Mouse (Mus musculus): Measurements from ENCODE around the gene Zfp651. TPM values are rescaled to one million over a fixed set of nuclear protein-coding genes. Genes with fewer than 3 reads are reported as not detected.

The Zfp651 gene
- polyA plus RNA-seq, 1 experiment from 2014 or later = 0.89 TPM

- no peaks in the 10 kb centered on the region for H3K36me3 ChIP-seq (ENCODE audit: control insufficient read depth, insufficient read depth)
- H3K9me3 ChIP-seq (replicated peaks; ENCODE audit: control insufficient read depth, low read length) = no peaks in the 10 kb centered on the region
- ATAC-seq (ENCODE audit: low read depth) = no peak
- H3K9ac ChIP-seq (ENCODE audit: low read depth, low read length) = no peak overlapping the region
- 31% methylated on average over 12 of the region's 12 CpGs for WGBS (ENCODE audit: insufficient replicate concordance)
- no peak overlapping the region for H3K4me2 ChIP-seq (ENCODE audit: low read depth, low read length)
- H3K4me3 ChIP-seq (ENCODE audit: low read depth, low read length) = no peak overlapping the region
- no peaks in the 10 kb centered on the region for H3K27me3 ChIP-seq (ENCODE audit: control insufficient read depth, insufficient read depth, low read depth, low read length)
- H3K27ac ChIP-seq (ENCODE audit: low read length) = no peak overlapping the region
- no peaks in the 10 kb centered on the region; the same call in 1 of the 2 replicates for H3K4me1 ChIP-seq (ENCODE audit: control insufficient read depth, low read depth, low read length)
Measured at GRCm38 (mm10) chr9:121797722-121798121, 38.6 kb downstream of the Zfp651 start.

- Histone ChIP-seq H3K9ac (ENCODE audit: low read depth, low read length) (no peak overlapping the region), H3K4me3 (ENCODE audit: low read depth, low read length) (no peak overlapping the region), H3K9me3 (replicated peaks; ENCODE audit: control insufficient read depth, low read length) (no peaks in the 10 kb centered on the region), H3K4me2 (ENCODE audit: low read depth, low read length) (no peak overlapping the region), H3K27ac (ENCODE audit: low read length) (no peak overlapping the region), H3K4me1 (ENCODE audit: control insufficient read depth, low read depth, low read length) (no peaks in the 10 kb centered on the region; the same call in 1 of the 2 replicates), H3K27me3 (ENCODE audit: control insufficient read depth, insufficient read depth, low read depth, low read length) (no peaks in the 10 kb centered on the region), H3K36me3 (ENCODE audit: control insufficient read depth, insufficient read depth) (no peaks in the 10 kb centered on the region)
- peak; percentile 28; the same call in 1 of the 2 replicates for ATAC-seq (ENCODE audit: low read depth)
- 34% methylated on average over 6 of the region's 6 CpGs for WGBS (ENCODE audit: insufficient replicate concordance)
Measured at GRCm38 (mm10) chr9:121798887-121799520, 39.9 kb downstream of the Zfp651 start.

GRCm38 (mm10) chr9:121802747-121803146 is 43.6 kb downstream of the Zfp651 start:
- Histone ChIP-seq H3K9me3 (replicated peaks; ENCODE audit: control insufficient read depth, low read length) (no peaks in the 10 kb centered on the region), H3K9ac (ENCODE audit: low read depth, low read length) (no peak overlapping the region), H3K27ac (ENCODE audit: low read length) (no peak overlapping the region), H3K4me1 (ENCODE audit: control insufficient read depth, low read depth, low read length) (no peaks in the 10 kb centered on the region; the same call in 1 of the 2 replicates), H3K4me3 (ENCODE audit: low read depth, low read length) (no peak overlapping the region), H3K27me3 (ENCODE audit: control insufficient read depth, insufficient read depth, low read depth, low read length) (no peaks in the 10 kb centered on the region), H3K4me2 (ENCODE audit: low read depth, low read length) (no peak overlapping the region), H3K36me3 (ENCODE audit: control insufficient read depth, insufficient read depth) (no peaks in the 10 kb centered on the region)
- no peak for ATAC-seq (ENCODE audit: low read depth)
- 33% methylated on average over 7 of the region's 7 CpGs for WGBS (ENCODE audit: insufficient replicate concordance)

GRCm38 (mm10) chr9:121807546-121807945 is 48.4 kb downstream of the Zfp651 start:
- no peak for ATAC-seq (ENCODE audit: low read depth)
- Histone ChIP-seq H3K36me3 (ENCODE audit: control insufficient read depth, insufficient read depth) (no peaks in the 10 kb centered on the region), H3K27ac (ENCODE audit: low read length) (no peak overlapping the region), H3K4me1 (ENCODE audit: control insufficient read depth, low read depth, low read length) (no peaks in the 10 kb centered on the region), H3K4me2 (ENCODE audit: low read depth, low read length) (no peak overlapping the region), H3K9ac (ENCODE audit: low read depth, low read length) (no peak overlapping the region), H3K27me3 (ENCODE audit: control insufficient read depth, insufficient read depth, low read depth, low read length) (no peaks in the 10 kb centered on the region), H3K4me3 (ENCODE audit: low read depth, low read length) (no peak overlapping the region), H3K9me3 (replicated peaks; ENCODE audit: control insufficient read depth, low read length) (no peaks in the 10 kb centered on the region)
- 59% methylated on average over 1 of the region's 1 CpGs for WGBS (ENCODE audit: insufficient replicate concordance)

GRCm38 (mm10) chr9:121807947-121808346 is 48.8 kb downstream of the Zfp651 start:
- Histone ChIP-seq H3K9ac (ENCODE audit: low read depth, low read length) (no peak overlapping the region), H3K36me3 (ENCODE audit: control insufficient read depth, insufficient read depth) (no peaks in the 10 kb centered on the region), H3K4me1 (ENCODE audit: control insufficient read depth, low read depth, low read length) (no peaks in the 10 kb centered on the region), H3K9me3 (replicated peaks; ENCODE audit: control insufficient read depth, low read length) (no peaks in the 10 kb centered on the region), H3K4me3 (ENCODE audit: low read depth, low read length) (no peak overlapping the region), H3K27me3 (ENCODE audit: control insufficient read depth, insufficient read depth, low read depth, low read length) (no peaks in the 10 kb centered on the region), H3K27ac (ENCODE audit: low read length) (no peak overlapping the region), H3K4me2 (ENCODE audit: low read depth, low read length) (no peak overlapping the region)
- WGBS (ENCODE audit: insufficient replicate concordance) = 61% methylated on average over 7 of the region's 7 CpGs
- ATAC-seq (ENCODE audit: low read depth) = no peak

GRCm38 (mm10) chr9:121808511-121808910 is 49.4 kb downstream of the Zfp651 start:
- Histone ChIP-seq H3K27me3 (ENCODE audit: control insufficient read depth, insufficient read depth, low read depth, low read length) (no peaks in the 10 kb centered on the region), H3K36me3 (ENCODE audit: control insufficient read depth, insufficient read depth) (no peaks in the 10 kb centered on the region), H3K27ac (ENCODE audit: low read length) (no peak overlapping the region), H3K4me3 (ENCODE audit: low read depth, low read length) (no peak overlapping the region), H3K4me2 (ENCODE audit: low read depth, low read length) (no peak overlapping the region), H3K9ac (ENCODE audit: low read depth, low read length) (no peak overlapping the region), H3K4me1 (ENCODE audit: control insufficient read depth, low read depth, low read length) (no peaks in the 10 kb centered on the region), H3K9me3 (replicated peaks; ENCODE audit: control insufficient read depth, low read length) (no peaks in the 10 kb centered on the region)
- no peak for ATAC-seq (ENCODE audit: low read depth)
- WGBS (ENCODE audit: insufficient replicate concordance) = 60% methylated on average over 3 of the region's 3 CpGs

- Histone ChIP-seq H3K9me3 (replicated peaks; ENCODE audit: control insufficient read depth, low read length) (no peaks in the 10 kb centered on the region), H3K36me3 (ENCODE audit: control insufficient read depth, insufficient read depth) (no peaks in the 10 kb centered on the region), H3K4me3 (ENCODE audit: low read depth, low read length) (no peak overlapping the region), H3K4me2 (ENCODE audit: low read depth, low read length) (no peak overlapping the region), H3K27me3 (ENCODE audit: control insufficient read depth, insufficient read depth, low read depth, low read length) (no peaks in the 10 kb centered on the region), H3K9ac (ENCODE audit: low read depth, low read length) (no peak overlapping the region), H3K27ac (ENCODE audit: low read length) (no peak overlapping the region), H3K4me1 (ENCODE audit: control insufficient read depth, low read depth, low read length) (no peaks in the 10 kb centered on the region)
- WGBS (ENCODE audit: insufficient replicate concordance) = 54% methylated on average over 15 of the region's 15 CpGs
- ATAC-seq (ENCODE audit: low read depth) = no peak
Measured at GRCm38 (mm10) chr9:121810081-121810821, 51.1 kb downstream of the Zfp651 start.

- H3K4me2 ChIP-seq (ENCODE audit: low read depth, low read length) = no peak overlapping the region
- ATAC-seq (ENCODE audit: low read depth) = no peak
- no peaks in the 10 kb centered on the region for H3K27me3 ChIP-seq (ENCODE audit: control insufficient read depth, insufficient read depth, low read depth, low read length)
- H3K4me3 ChIP-seq (ENCODE audit: low read depth, low read length) = no peak overlapping the region
- H3K36me3 ChIP-seq (ENCODE audit: control insufficient read depth, insufficient read depth) = no peaks in the 10 kb centered on the region
- H3K4me1 ChIP-seq (ENCODE audit: control insufficient read depth, low read depth, low read length) = no peaks in the 10 kb centered on the region
- H3K9ac ChIP-seq (ENCODE audit: low read depth, low read length) = no peak overlapping the region
- no peaks in the 10 kb centered on the region for H3K9me3 ChIP-seq (replicated peaks; ENCODE audit: control insufficient read depth, low read length)
- H3K27ac ChIP-seq (ENCODE audit: low read length) = no peak overlapping the region
- WGBS (ENCODE audit: insufficient replicate concordance) = 7% methylated on average over 6 of the region's 6 CpGs
Measured at GRCm38 (mm10) chr9:121815183-121815582, 56.1 kb downstream of the Zfp651 start.

- 67% methylated on average over 9 of the region's 9 CpGs for WGBS (ENCODE audit: insufficient replicate concordance)
- Histone ChIP-seq H3K4me1 (ENCODE audit: control insufficient read depth, low read depth, low read length) (no peaks in the 10 kb centered on the region), H3K27ac (ENCODE audit: low read length) (no peak overlapping the region), H3K9ac (ENCODE audit: low read depth, low read length) (no peak overlapping the region), H3K27me3 (ENCODE audit: control insufficient read depth, insufficient read depth, low read depth, low read length) (no peaks in the 10 kb centered on the region), H3K4me3 (ENCODE audit: low read depth, low read length) (no peak overlapping the region), H3K9me3 (replicated peaks; ENCODE audit: control insufficient read depth, low read length) (no peaks in the 10 kb centered on the region), H3K4me2 (ENCODE audit: low read depth, low read length) (no peak overlapping the region), H3K36me3 (ENCODE audit: control insufficient read depth, insufficient read depth) (no peaks in the 10 kb centered on the region)
- no peak for ATAC-seq (ENCODE audit: low read depth)
Measured at GRCm38 (mm10) chr9:121819073-121819770, 60.1 kb downstream of the Zfp651 start.
